Mouse (Mus musculus) embryo, embryonic 11 days (tissue): ENCODE data around the gene Hoxb8.
A peak's percentile ranks its signal among the peaks of the same experiment; 100 is the strongest.

Source experiments
- DNase-seq: peaks from one replicate; pipeline ENCODE4 v3.0.0-alpha.2; 2015

Gene Hoxb8

GRCm38 (mm10) chr11:96268031-96268745 is 13.5 kb upstream of the Hoxb8 start:
- DNase-seq = peak; percentile 14

GRCm38 (mm10) chr11:96269869-96270268 is 11.8 kb upstream of the Hoxb8 start:
- DNase-seq = no peak

DNA sequence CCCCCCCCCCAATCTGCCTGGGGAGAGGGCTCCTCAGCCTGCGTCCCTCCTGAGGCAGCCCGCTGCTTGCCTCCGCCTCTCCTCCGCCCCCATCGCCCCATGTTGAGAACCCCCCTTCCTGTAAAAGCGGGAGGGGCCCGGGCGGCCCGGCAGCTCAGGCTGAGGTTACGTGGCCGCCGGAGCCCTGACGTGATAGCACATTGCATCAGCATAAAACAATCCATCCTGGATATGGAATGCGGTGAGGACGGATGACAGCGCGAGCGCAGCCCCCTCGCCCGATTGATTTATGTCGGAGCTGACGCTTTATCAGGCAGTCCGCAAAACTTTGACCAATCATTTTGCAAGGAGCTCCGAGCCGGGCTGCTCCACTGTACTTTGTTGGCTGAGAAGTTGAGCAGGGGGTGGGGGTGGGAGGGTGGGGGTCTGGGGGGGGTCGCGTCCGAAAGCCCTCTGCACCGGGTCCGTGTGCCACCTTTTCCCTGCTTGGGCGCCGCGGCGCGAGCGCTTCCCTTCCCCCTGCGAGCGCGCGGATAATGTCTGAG is 10.6 kb upstream of the Hoxb8 start, which contains the start of gene Hoxb9:
TSS of gene Hoxb9 (plus strand) at position 462 of the 545 bp plus-strand sequence.
- peak; percentile 81 for DNase-seq

DNA sequence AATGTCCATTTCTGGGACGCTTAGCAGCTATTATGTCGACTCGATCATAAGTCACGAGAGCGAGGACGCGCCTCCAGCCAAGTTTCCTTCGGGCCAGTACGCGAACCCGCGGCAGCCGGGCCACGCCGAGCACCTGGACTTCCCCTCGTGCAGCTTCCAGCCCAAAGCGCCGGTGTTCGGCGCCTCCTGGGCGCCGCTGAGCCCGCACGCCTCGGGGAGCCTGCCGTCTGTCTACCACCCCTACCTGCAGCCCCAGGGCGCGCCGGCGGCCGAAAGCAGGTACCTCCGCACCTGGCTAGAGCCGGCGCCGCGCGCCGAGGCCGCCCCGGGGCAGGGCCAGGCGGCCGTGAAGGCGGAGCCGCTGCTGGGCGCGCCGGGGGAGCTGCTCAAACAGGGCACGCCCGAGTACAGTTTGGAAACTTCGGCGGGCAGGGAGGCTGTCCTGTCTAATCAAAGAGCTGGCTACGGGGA is 10.1 kb upstream of the Hoxb8 start:
- no peak for DNase-seq

DNA sequence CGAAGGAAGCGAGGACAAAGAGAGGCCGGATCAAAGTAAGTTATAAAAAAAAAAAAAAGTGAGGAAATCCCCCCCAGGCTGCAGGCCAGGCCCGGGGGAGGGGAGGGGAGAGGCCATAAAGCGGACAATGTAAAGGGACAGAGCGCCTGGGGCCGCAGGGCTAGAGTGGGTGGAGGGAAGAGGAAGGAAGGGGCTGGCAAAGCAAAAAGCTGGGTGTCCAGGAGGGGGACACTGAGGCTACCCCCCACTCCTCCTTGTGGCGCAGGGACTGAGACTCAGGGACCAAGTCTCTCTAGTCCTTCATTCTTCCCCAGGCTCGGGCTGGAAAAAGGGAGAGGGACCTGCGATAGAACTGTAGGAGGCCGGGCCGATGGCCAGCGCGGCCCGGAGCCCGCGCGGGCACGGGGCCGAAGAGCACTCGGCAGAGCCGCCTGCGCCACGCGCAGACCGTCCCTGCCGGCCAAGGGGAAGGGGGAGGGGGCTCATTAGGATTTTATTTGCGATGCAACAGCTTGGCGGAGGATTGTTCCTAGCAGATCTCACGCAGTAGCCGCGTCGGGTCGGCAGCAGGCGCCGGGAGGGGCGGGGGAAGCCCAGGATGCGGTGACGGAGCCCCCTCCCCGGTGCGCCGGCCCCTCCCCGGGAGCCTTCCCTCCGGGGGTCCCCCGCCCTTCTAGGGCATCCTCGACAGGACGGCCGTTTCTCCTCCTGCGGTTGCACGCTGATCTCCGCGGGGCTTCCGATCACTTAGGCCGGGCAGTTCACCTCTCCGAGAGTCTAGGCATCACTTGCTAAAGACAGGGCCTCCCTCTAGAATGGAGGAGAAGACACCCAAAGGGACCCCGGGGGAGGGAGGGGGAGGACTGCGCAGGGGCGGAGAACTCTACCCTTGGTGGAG is 9.4 kb upstream of the Hoxb8 start:
- no peak for DNase-seq

GRCm38 (mm10) chr11:96274428-96274827 is 7.3 kb upstream of the Hoxb8 start:
- DNase-seq = no peak

DNA sequence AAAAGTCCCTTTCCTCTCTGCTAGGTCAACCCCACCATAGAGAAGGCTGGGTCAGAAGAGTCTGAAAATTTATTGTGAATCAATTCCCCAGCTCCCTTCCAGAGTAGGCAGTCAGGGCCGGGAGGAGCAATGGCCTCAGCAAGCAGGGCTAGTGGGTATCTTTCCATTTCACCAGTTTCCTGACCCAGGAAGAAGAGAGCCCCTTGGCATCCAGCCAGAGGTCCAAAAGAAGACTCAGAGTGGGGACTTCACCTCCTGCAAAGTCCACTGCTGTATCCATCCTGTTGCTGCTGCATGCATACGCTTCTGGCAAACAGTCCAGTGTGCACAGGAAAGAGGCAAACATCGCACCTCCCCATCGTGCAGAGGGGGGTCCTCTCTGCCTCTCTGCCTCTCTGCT is 5.8 kb upstream of the Hoxb8 start:
- DNase-seq = no peak

DNA sequence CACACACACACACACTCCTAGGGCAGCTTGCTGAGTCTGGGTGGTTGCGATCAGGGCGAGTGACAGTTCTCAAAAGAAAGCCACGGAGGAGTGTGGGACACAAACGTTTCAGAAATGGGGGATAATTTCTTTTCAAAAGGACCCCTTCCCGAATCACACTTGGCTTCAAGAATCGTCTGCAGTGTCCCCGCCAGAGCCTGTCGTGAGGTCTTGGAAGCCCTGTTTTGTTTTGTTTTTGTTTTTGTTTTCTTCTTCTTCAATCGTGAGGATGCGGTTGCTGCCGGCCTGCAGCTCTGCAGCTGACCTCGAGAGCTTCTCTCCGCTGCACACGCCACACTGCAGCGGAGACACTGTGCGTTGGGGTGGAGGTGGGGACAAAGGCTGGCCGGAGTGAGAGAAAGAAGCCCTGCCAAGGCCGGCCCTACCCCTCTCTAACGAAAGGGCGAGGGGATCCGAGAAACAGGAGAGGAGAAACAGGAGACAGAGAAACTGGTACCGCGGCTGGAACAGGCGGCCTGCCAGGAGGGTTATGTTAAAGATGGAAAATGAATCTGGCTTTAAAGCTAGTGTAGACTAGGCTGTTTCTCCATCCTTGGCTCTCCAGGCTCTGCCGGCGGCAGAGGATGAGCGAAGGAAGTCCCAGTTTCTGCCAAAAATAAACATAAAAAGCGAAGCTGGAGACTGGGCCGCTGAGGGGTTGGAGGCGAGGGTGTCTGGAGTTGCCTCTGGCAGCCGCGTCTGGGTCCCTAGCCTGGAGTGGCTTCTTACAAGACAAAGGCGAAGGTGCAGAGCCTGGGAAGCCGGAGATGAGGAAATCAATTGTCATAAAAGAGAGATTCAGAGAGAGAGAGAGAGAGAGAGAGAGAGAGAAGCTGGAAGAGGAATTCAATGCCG is 4.3 kb upstream of the Hoxb8 start:
- no peak for DNase-seq

- no peak for DNase-seq
Measured at GRCm38 (mm10) chr11:96278324-96278723, 3.4 kb upstream of the Hoxb8 start.

DNA sequence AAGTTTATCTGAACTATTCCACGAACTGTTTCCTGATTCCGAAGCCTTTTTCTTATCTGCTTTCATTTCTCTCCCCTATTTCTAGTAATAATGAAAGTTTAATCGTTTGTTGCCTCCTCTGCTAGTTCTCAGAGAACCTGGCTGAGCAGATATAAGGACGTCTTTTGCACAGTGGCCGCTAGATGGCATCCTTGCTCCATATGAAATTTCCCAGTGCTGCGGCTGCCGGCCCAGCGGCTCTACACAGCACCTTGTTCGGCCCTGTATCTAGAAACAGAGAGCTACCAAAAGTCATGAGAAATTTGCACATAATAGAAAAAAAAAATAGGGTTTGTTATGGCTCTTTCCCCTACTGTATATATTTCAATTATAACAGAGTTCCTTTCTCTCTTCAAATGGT is 2.9 kb upstream of the Hoxb8 start:
- DNase-seq = peak; percentile 91

DNA sequence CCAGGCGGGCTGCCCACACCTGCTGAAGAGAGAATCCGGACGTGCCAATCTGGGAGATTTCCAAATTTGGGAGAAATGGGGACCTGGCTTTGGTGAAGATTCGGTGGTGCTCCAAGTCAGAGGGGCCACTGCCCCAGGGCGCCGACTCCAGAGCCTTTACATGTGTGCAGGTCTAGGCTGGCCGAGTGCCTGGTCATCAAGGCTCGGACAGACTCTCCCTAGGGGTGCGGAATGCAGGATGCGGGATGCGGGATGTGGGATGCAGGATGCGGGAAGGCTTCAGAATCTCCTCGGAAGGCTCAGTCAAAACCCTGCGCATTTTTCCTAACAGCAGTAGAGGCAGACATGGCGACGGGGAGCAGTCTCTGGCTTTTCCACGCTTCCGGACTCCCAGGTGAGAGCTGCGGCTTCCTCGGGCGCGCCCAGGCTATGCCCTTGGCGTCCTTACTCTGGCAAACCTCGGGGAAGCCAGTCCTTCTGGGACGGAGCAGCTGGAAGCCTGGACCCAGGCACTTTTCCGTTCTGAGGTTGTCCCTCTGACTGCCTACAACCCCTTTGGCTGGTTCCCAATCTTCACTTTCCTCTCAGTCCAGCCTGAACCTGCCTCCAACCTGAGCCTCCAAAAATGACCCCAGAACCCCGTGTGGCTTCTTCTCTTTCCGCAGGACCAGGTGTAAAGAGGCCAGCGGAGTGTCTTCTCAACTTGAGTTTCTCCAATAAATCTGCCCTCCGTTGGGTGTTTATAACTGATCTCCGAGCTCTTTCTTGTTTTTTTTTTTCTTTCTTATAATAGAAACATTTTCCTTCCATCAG is 2.1 kb upstream of the Hoxb8 start:
- no peak for DNase-seq

GRCm38 (mm10) chr11:96280399-96281378 is 1.0 kb upstream of the Hoxb8 start:
- no peak for DNase-seq

GRCm38 (mm10) chr11:96281396-96281795 is 309 bp upstream of the Hoxb8 start:
- peak; percentile 35 for DNase-seq

DNA sequence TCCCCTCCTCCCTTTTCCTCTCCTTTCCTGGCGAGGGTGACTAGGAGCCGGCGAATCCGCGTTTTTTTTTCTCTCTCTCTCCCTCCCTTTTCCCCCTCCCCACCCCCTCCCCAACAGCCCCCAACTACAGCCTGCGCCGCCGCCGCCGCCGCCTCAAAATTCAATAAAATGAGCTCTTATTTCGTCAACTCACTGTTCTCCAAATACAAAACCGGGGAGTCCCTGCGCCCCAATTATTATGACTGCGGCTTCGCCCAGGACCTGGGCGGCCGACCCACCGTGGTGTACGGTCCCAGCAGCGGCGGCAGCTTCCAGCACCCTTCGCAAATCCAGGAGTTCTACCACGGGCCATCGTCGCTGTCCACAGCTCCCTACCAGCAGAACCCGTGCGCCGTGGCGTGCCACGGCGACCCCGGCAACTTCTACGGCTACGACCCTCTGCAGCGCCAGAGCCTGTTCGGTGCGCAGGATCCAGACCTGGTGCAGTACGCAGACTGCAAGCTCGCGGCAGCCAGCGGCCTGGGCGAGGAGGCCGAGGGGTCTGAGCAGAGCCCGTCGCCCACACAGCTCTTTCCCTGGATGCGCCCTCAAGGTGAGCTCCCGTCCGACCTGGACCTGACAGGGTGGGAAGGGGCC is 1.2 kb downstream of the Hoxb8 start:
- peak; percentile 78 for DNase-seq

DNA sequence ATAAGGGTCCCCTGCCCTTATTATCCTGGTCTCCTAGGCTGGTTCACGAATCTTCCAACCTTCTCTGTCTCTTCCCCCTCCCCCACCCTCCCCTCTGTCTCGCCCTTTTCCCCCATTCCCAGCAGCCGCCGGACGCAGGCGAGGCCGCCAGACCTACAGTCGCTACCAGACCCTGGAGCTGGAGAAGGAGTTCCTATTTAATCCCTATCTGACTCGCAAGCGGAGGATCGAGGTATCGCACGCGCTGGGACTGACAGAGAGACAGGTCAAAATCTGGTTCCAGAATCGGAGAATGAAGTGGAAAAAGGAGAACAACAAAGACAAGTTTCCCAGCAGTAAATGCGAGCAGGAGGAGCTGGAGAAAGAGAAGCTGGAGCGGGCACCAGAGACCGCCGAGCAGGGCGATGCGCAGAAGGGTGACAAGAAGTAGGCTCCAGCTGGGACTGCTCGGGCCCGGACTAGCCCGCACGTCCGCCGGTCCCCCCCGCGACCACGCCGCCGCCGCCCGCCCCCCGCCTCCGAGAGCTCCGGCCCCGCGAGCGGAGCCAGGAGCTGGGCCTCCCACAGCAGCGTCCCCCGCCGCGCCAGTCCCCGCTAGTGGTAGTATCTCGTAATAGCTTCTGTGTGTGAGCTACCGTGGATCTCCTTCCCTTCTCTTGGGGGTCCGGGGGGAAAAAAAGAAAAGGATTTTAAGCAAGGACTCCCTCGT is 2.5 kb downstream of the Hoxb8 start:
- DNase-seq = no peak

DNA sequence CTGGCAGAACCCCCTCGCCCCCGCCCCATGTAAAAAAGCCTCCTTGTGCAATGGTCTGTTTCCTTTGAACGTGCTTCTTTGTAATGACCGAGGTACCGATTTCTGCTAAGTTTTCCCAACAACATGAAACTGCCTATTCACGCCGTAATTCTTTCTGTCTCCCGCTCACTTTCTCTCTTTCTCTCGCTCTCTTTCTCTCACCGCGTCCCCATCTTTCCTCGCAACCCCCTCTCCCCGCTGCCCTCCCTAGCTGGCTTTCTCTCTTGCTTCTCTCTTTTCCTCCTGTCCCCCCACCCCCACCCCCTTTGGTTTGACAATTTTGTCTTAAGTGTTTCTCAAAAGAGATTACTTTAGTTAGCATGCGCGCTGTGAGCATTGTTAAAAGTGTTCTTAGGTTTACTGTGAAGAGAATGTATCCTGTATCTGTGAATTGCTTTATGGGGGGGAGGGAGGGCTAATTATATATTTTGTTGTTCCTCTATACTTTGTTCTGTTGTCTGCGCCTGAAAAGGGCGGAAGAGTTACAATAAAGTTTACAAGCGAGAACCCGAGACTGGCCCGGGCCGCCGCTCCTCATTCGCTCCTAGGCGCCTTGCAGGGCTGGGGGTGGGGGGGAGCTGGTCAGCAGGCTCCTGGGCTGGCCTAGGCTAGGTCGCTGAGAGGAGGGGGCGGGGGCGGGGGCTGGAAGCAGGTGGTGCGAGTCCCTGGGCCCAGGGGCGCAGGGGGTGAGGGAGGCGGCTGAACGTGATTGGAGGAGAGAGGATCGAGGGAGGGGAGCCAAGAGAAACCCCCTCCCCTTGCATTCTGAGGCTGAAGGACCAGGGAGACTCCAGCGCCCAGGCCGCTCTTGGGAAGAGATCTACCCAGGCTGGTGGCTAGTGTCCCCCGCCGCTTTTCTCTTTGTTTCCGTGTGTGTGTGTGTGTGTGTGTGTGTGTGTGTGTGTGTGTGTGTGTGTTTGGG is 3.3 kb downstream of the Hoxb8 start:
- peak; percentile 87 for DNase-seq

DNA sequence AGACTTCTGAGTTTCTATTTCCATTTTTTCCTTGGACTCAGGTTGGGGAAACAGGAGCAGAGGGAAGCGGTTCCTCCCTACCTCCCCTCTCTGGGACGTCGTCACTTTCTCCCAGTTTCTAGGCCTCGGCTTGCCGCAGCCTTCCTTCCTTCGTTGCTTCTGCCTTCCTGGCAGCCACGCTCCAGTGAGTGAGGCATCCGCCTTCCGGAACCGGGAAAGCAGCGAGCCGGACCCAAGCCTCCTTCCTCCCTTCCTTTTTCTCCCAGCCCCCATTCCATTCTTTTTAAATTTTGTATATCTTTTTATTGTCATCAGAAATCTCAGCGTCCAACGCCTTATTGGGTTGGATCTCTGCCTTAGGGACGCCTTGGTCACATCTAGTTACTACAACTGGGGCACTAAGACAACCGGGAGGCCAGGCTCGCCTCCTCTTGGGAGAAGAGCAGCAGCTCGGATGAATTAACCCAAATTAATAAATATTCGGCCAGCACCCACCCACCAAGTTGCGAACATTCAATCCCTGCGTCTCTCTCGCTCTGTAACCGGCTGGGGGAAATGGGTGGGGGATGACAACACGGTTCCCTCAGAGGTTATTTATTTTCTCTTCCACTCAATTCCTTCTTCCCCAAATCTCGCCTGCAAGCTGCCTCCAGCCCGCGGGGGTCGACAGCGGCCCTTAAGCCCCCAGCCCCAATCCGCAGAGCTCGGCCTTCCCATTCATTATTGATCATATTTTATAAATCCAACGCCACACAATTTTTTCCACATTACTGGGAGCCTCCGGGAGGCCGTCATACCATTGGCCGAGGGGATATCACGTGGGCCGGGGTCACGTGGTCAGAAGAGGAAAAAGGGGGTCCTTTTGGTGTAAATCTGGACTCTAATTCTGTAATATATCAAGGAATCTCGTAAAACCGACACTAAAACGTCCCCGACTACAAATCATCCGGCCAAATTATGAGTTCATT is 4.3 kb downstream of the Hoxb8 start, which contains the start of gene Hoxb7:
TSS of gene Hoxb7 (plus strand) at position 853 of the 968 bp plus-strand sequence.
- DNase-seq = peak; percentile 83
